Mouse (Mus musculus): ENCODE measurements around the gene Vsx2. TPM values are rescaled to one million over a fixed set of nuclear protein-coding genes. Genes with fewer than 3 reads are reported as not detected.

Vsx2 gene
- polyA plus RNA-seq, 1 experiment from 2014 or later = 5.4 TPM

GRCm38 (mm10) chr12:84620975-84621374 lies 51.4 kb downstream of the Vsx2 start:
- Histone ChIP-seq H3K27ac (peak overlapping the region; percentile 76), H3K36me3 (no peaks in the 10 kb centered on the region), H3K4me1 (replicated peaks) (peaks cover 14% of the 10 kb centered on the region), H3K9ac (no peak overlapping the region), H3K4me3 (no peak overlapping the region), H3K9me3 (no peaks in the 10 kb centered on the region), H3K4me2 (no peak overlapping the region), H3K27me3 (peaks cover 17% of the 10 kb centered on the region)
- ATAC-seq (ENCODE audit: low FRiP score) = no peak

GRCm38 (mm10) chr12:84624601-84625000 lies 55.0 kb downstream of the Vsx2 start:
- peaks cover 9% of the 10 kb centered on the region for H3K4me1 ChIP-seq (replicated peaks)
- no peak overlapping the region for H3K4me3 ChIP-seq
- ATAC-seq (ENCODE audit: low FRiP score) = no peak

GRCm38 (mm10) chr12:84625116-84625515 lies 55.6 kb downstream of the Vsx2 start:
- Histone ChIP-seq H3K4me2 (peak overlapping the region; percentile 40), H3K27me3 (peaks cover 19% of the 10 kb centered on the region), H3K4me3 (no peak overlapping the region), H3K27ac (no peak overlapping the region), H3K36me3 (no peaks in the 10 kb centered on the region), H3K9ac (peak overlapping the region; percentile 51), H3K9me3 (no peaks in the 10 kb centered on the region), H3K4me1 (replicated peaks) (peaks cover 9% of the 10 kb centered on the region)
- 4% methylated on average over 9 of the region's 9 CpGs for WGBS
- no peak for ATAC-seq (ENCODE audit: low FRiP score)

More at GRCm38 (mm10) chr12:84624601-84625000, 55.0 kb downstream of the Vsx2 start:
- 0 out of 2 replicates have a peak overlapping the region, but pooled peaks have one; percentile 51 for H3K9ac ChIP-seq
- no peaks in the 10 kb centered on the region for H3K9me3 ChIP-seq
- WGBS = 29% methylated on average over 8 of the region's 8 CpGs
- H3K36me3 ChIP-seq = no peaks in the 10 kb centered on the region
- peaks cover 19% of the 10 kb centered on the region for H3K27me3 ChIP-seq
- no peak overlapping the region for H3K4me2 ChIP-seq
- H3K27ac ChIP-seq = no peak overlapping the region

- 76% methylated on average over 3 of the region's 3 CpGs for WGBS
- ATAC-seq (ENCODE audit: low FRiP score) = no peak
- Histone ChIP-seq H3K4me1 (replicated peaks) (no peaks in the 10 kb centered on the region), H3K27ac (no peak overlapping the region), H3K27me3 (no peaks in the 10 kb centered on the region), H3K4me3 (no peak overlapping the region), H3K36me3 (no peaks in the 10 kb centered on the region), H3K4me2 (no peak overlapping the region), H3K9ac (no peak overlapping the region), H3K9me3 (no peaks in the 10 kb centered on the region)
Measured at GRCm38 (mm10) chr12:84631867-84632266, 62.3 kb downstream of the Vsx2 start.

- Histone ChIP-seq H3K4me1 (replicated peaks) (no peaks in the 10 kb centered on the region; the same call in 1 of the 2 replicates), H3K9ac (no peak overlapping the region), H3K36me3 (no peaks in the 10 kb centered on the region), H3K9me3 (no peaks in the 10 kb centered on the region), H3K27ac (no peak overlapping the region), H3K27me3 (peaks cover 55% of the 10 kb centered on the region), H3K4me2 (no peak overlapping the region), H3K4me3 (no peak overlapping the region)
- 8% methylated on average over 6 of the region's 6 CpGs for WGBS
- no peak for ATAC-seq (ENCODE audit: low FRiP score)
Measured at GRCm38 (mm10) chr12:84640253-84640652, 70.7 kb downstream of the Vsx2 start.

GRCm38 (mm10) chr12:84640654-84641053 lies 71.1 kb downstream of the Vsx2 start, which contains the start of gene Vrtn:
TSS of gene Vrtn (plus strand) at chr12:84641019.
- H3K27me3 ChIP-seq = peaks cover 55% of the 10 kb centered on the region
- WGBS = 5% methylated on average over 9 of the region's 9 CpGs
- H3K4me3 ChIP-seq = no peak within 1 kb of the TSS
- H3K4me1 ChIP-seq (replicated peaks) = no peaks in the 10 kb centered on the region; the same call in 1 of the 2 replicates
- H3K27ac ChIP-seq = no peak within 1 kb of the TSS
- ATAC-seq (ENCODE audit: low FRiP score) = no peak
- no peak within 1 kb of the TSS for H3K9ac ChIP-seq
- no peaks in the 10 kb centered on the region for H3K36me3 ChIP-seq
- H3K4me2 ChIP-seq = no peak within 1 kb of the TSS
- H3K9me3 ChIP-seq = no peaks in the 10 kb centered on the region

Other genes with a start within 250 kb of the Vsx2 start
- gene Coq6, start 208.1 kb upstream of the Vsx2 start, polyA plus RNA-seq (2015; fragmentation: Nextera tagmentation; extraction: Ambion mirVana) = 41.0 and 42.3 TPM in 2 replicates
- gene Fam161b, start 207.9 kb upstream of the Vsx2 start, polyA plus RNA-seq (2015; fragmentation: Nextera tagmentation; extraction: Ambion mirVana) = 17.9 and 19.1 TPM in 2 replicates
- 11.4 and 13.0 TPM in 2 replicates for gene Entpd5, start 160.7 kb upstream of the Vsx2 start, polyA plus RNA-seq (2015; fragmentation: Nextera tagmentation; extraction: Ambion mirVana)
- 4.0 TPM in 2 replicates for gene Bbof1, start 160.7 kb upstream of the Vsx2 start, polyA plus RNA-seq (2015; fragmentation: Nextera tagmentation; extraction: Ambion mirVana)
- gene Rnf113a2, start 152.6 kb upstream of the Vsx2 start, polyA plus RNA-seq (2015; fragmentation: Nextera tagmentation; extraction: Ambion mirVana) = 25.7 and 28.5 TPM in 2 replicates
- gene Aldh6a1, start 118.8 kb upstream of the Vsx2 start, polyA plus RNA-seq (2015; fragmentation: Nextera tagmentation; extraction: Ambion mirVana) = 30.3 and 32.9 TPM in 2 replicates
- 34.8 and 36.1 TPM in 2 replicates for gene Lin52, start 118.3 kb upstream of the Vsx2 start, polyA plus RNA-seq (2015; fragmentation: Nextera tagmentation; extraction: Ambion mirVana)
- gene Abcd4, start 47.7 kb downstream of the Vsx2 start, polyA plus RNA-seq (2015; fragmentation: Nextera tagmentation; extraction: Ambion mirVana) = 12.4 and 13.8 TPM in 2 replicates
- not detected in 2 replicates for gene Vrtn, start 71.3 kb downstream of the Vsx2 start, polyA plus RNA-seq (2015; fragmentation: Nextera tagmentation; extraction: Ambion mirVana)
- 4.8 and 5.3 TPM in 2 replicates for gene Syndig1l, start 129.1 kb downstream of the Vsx2 start, polyA plus RNA-seq (2015; fragmentation: Nextera tagmentation; extraction: Ambion mirVana)
- 80.8 and 82.3 TPM in 2 replicates for gene Npc2, start 203.4 kb downstream of the Vsx2 start, polyA plus RNA-seq (2015; fragmentation: Nextera tagmentation; extraction: Ambion mirVana)
- 154 and 158 TPM in 2 replicates for gene Isca2, start 203.5 kb downstream of the Vsx2 start, polyA plus RNA-seq (2015; fragmentation: Nextera tagmentation; extraction: Ambion mirVana)